Mouse (Mus musculus) megakaryocyte, embryonic 14.5 days (primary cell): ENCODE results near the gene Tmem97. TPM values are rescaled to one million over a fixed set of nuclear protein-coding genes. Genes with fewer than 3 reads are reported as not detected.
"Not testable (repeated sequence)": the region's sequence is repeated elsewhere in the genome, so short reads cannot be mapped to it uniquely, and the experiment has no call there.

Experiments
- H3K27me3 ChIP-seq: replicated peaks from 2 replicates; pipeline ENCODE3; 2012; ENCODE audit warnings: inconsistent platforms
- H3K36me3 ChIP-seq: replicated peaks from 2 replicates; pipeline ENCODE3; 2012; ENCODE audit warnings: low read length, inconsistent platforms, mixed read lengths
- H3K4me1 ChIP-seq: 2 replicates; pipeline ENCODE4 v1.6.1; 2012; ENCODE audit warnings: inconsistent platforms
- H3K4me3 ChIP-seq: replicated peaks from 2 replicates; pipeline ENCODE3; 2012; ENCODE audit warnings: moderate library complexity, mild to moderate bottlenecking, inconsistent platforms
- H3K9me3 ChIP-seq: 2 replicates; pipeline ENCODE4 v1.6.1; 2012; ENCODE audit warnings: inconsistent platforms
- FLI1 ChIP-seq: IDR thresholded peaks from 2 replicates; pipeline ENCODE4 v1.6.1; 2012; ENCODE audit warnings: low read length, inconsistent platforms, mixed read lengths
- GATA1 ChIP-seq: IDR thresholded peaks from 3 replicates; pipeline ENCODE4 v1.6.1; 2012; ENCODE audit warnings: mixed read lengths, low read length, inconsistent platforms, borderline replicate concordance
- polyA plus RNA-seq: library from polyadenylated mRNA; stranded (reverse); fragments of >175 nt; gene quantifications from 2 replicates; pipeline ENCODE4 v1.2.3, GENCODE M21; 2012; ENCODE audit warnings: low replicate concordance; ENCODE audit not compliant: insufficient read depth

Tmem97 gene
- 24.2 and 39.2 TPM in 2 replicates for polyA plus RNA-seq

GRCm38 (mm10) chr11:78550168-78551058, at the start of gene Tmem97:
Gene Tmem97 (minus strand): TSS chr11:78550777.
- H3K27me3 ChIP-seq: no peaks in the 10 kb centered on the region
- H3K4me3 ChIP-seq: peak within 1 kb of the TSS; percentile 91
- peaks cover 64% of the 10 kb centered on the region for H3K4me1 ChIP-seq
- peaks cover 40% of the 10 kb centered on the region for H3K36me3 ChIP-seq
- TF ChIP-seq GATA1 (no peak), FLI1 (no peak)
- peaks cover 6% of the 10 kb centered on the region for H3K9me3 ChIP-seq

DNA sequence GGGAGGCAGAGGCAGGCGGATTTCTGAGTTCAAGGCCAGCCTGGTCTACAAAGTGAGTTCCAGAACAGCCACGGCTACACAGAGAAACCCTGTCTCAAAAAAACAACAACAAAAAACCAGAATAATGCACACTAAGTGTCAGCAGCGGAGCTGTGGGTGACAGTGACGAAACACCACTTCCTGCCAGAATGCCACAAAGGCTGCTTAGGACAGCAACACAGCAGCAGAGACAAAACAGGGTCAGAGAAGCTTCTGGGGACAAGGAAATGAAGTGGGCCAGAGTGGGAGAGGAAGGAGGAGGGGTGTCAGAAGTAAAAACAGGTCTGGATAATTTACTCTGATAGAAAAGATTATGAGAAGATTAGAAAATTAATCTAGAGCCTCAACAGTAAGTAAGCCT, 49.5 kb upstream of the Tmem97 start:
- no peaks in the 10 kb centered on the region for H3K27me3 ChIP-seq
- TF ChIP-seq GATA1: no peak
- TF ChIP-seq FLI1: no peak
- peak overlapping the region; percentile 46 for H3K4me3 ChIP-seq
- H3K9me3 ChIP-seq: no peaks in the 10 kb centered on the region
- peaks cover 95% of the 10 kb centered on the region for H3K4me1 ChIP-seq
- peaks cover 87% of the 10 kb centered on the region for H3K36me3 ChIP-seq

GRCm38 (mm10) chr11:78598763-78599415, 48.3 kb upstream of the Tmem97 start:
- Histone ChIP-seq H3K36me3 (peaks cover 87% of the 10 kb centered on the region), H3K4me3 (no peak overlapping the region), H3K4me1 (peaks cover 95% of the 10 kb centered on the region), H3K9me3 (no peaks in the 10 kb centered on the region), H3K27me3 (no peaks in the 10 kb centered on the region)
- no peak for TF ChIP-seq GATA1
- no peak for TF ChIP-seq FLI1

GRCm38 (mm10) chr11:78596750-78597149, 46.2 kb upstream of the Tmem97 start:
- Histone ChIP-seq H3K4me3 (no peak overlapping the region), H3K36me3 (peaks cover 85% of the 10 kb centered on the region), H3K4me1 (peaks cover 89% of the 10 kb centered on the region), H3K9me3 (no peaks in the 10 kb centered on the region), H3K27me3 (no peaks in the 10 kb centered on the region)
- TF ChIP-seq FLI1: no peak
- TF ChIP-seq GATA1: no peak

DNA sequence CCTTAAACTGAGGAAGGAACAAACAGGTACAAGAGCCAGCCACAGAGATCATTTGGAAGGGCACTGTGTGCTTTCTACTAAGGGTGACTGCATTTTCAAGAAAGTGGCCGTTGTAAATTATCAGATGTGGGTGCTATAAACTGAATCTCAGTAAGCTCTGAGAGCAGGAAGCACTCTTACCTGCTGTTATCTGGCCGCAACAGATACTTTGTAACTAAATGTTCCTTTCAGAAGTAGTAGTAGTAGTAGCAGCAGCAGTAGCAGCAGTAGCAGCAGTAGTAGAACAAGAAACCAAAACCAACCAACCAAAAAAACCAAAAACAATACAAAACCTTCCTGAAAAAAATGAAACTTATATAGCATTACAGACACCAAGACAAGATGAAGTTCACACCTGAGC, 45.2 kb upstream of the Tmem97 start:
- Histone ChIP-seq H3K4me3 (no peak overlapping the region), H3K36me3 (peaks cover 86% of the 10 kb centered on the region), H3K9me3 (no peaks in the 10 kb centered on the region), H3K27me3 (no peaks in the 10 kb centered on the region), H3K4me1 (peaks cover 79% of the 10 kb centered on the region)
- TF ChIP-seq GATA1 (no peak), FLI1 (no peak)

DNA sequence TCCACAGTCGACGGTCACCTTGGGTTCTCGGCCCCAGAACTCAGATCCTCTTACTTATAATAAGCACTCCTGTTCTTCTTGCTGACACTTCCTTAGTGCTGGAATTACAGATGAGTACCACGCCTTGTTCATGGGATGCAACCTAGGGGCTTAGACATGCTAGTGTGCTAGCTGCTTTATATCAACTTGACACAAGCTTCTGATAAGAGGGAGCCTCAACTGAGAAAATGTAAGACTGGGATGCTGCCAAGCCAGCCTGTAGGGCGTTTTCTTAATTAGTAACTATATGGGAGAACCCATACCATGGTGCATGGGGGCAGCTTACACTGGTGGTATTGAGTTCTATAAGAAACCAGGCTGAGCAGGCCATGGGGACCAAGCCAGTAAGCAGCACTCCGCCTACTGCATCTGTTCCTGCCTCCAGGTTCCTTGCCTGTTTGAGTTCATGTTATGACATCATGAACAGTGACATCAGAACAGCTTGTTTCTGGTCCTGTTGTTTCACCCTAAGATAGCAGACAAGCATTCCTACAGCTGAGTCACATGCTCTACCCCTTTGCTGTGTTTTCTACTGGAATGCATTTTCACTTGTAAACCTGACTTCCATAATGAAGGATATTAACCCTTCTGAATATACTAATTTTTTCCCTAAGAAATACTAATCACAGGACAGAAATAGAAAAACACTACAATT, 43.8 kb upstream of the Tmem97 start:
- Histone ChIP-seq H3K4me3 (no peak overlapping the region), H3K4me1 (peaks cover 70% of the 10 kb centered on the region), H3K9me3 (no peaks in the 10 kb centered on the region), H3K27me3 (no peaks in the 10 kb centered on the region), H3K36me3 (peaks cover 95% of the 10 kb centered on the region)
- TF ChIP-seq FLI1: no peak
- no peak for TF ChIP-seq GATA1

DNA sequence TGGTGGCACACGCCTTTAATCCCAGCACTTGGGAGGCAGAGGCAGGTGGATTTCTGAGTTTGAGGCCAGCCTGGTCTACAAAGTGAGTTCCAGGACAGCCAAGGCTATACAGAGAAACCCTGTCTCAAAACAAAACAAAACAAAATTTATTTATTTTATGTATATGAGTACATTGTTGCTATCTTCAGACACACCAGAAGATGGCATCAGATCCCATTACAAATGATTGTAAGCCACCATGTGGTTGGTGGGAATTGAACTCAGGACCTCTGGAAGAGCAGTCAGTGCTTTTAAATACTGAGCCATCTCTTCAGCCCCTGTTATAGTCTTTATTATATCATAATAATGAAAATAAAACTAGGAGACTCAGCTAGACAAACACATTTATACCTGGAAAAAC, 37.1 kb upstream of the Tmem97 start:
- Histone ChIP-seq H3K4me1 (peaks cover 56% of the 10 kb centered on the region), H3K36me3 (peaks cover 93% of the 10 kb centered on the region)
- H3K27me3 ChIP-seq, H3K4me3 ChIP-seq, H3K9me3 ChIP-seq: not testable (repeated sequence)

- no peak for TF ChIP-seq GATA1
- no peak for TF ChIP-seq FLI1
- Histone ChIP-seq H3K36me3 (peaks cover 94% of the 10 kb centered on the region), H3K27me3 (no peaks in the 10 kb centered on the region), H3K9me3 (no peaks in the 10 kb centered on the region), H3K4me3 (no peak overlapping the region), H3K4me1 (peaks cover 51% of the 10 kb centered on the region)
These were observed 35.5 kb upstream of the Tmem97 start for GRCm38 (mm10) chr11:78586099-78586498.

GRCm38 (mm10) chr11:78582848-78583247, 32.3 kb upstream of the Tmem97 start:
- Histone ChIP-seq H3K27me3 (no peaks in the 10 kb centered on the region), H3K4me3 (no peak overlapping the region), H3K36me3 (peaks cover 94% of the 10 kb centered on the region), H3K4me1 (peaks cover 50% of the 10 kb centered on the region), H3K9me3 (no peaks in the 10 kb centered on the region)
- TF ChIP-seq GATA1: no peak
- no peak for TF ChIP-seq FLI1
